Mouse (Mus musculus) frontal cortex, postnatal 36 days (tissue): ENCODE data around the gene Ccnd1.

Experiments used
- DNase-seq, 2 experiments: peaks; one replicate each; pipeline ENCODE4 v3.0.0; 2022; ENCODE audit warnings: low spot score in 2 of 2

The Ccnd1 gene

GRCm38 (mm10) chr7:144939344-144940002, at the start of gene Ccnd1:
TSS of gene Ccnd1 (minus strand) at chr7:144939925.
- peak; percentile 59 to 71 for DNase-seq

DNA sequence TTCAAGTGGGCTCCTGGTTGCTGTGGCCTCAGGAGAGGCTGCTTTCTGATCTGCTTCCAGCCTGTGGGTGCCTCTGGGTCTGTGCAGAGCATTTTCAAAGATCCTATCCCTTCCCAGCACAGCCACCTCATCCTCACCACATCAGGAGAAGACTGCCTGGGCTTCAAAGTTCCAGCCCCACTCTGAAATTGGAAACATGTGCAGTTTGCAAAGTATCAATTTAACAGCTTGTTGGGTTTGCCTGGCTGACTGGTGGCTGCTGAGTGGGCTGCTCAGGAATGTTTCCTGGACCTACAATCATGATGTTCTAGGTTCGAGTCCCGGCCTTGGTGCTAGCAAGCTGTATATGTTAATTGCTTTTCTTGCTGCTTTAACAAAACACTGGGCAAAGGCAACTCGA, 49.1 kb upstream of the Ccnd1 start:
- DNase-seq = no peak

DNA sequence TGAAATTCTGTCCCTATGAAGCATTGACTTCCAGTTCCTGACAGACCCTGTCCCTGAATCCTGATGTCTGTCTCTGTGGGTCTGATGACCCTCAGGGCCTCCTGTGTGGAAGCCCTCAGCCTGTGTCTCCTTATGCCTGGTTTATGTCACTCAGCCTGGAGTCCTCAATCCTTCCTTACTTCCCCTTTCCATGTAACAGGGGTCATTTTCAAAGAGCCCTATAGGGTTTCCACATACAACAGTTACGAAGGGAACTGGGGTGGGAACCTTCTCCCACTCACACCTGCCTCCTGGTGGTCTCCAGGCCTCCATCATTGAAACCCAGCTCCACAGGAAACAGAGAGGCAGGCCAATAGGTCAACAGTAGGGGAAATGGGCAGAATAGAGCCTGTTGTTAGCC, 45.4 kb upstream of the Ccnd1 start:
- DNase-seq = no peak

DNA sequence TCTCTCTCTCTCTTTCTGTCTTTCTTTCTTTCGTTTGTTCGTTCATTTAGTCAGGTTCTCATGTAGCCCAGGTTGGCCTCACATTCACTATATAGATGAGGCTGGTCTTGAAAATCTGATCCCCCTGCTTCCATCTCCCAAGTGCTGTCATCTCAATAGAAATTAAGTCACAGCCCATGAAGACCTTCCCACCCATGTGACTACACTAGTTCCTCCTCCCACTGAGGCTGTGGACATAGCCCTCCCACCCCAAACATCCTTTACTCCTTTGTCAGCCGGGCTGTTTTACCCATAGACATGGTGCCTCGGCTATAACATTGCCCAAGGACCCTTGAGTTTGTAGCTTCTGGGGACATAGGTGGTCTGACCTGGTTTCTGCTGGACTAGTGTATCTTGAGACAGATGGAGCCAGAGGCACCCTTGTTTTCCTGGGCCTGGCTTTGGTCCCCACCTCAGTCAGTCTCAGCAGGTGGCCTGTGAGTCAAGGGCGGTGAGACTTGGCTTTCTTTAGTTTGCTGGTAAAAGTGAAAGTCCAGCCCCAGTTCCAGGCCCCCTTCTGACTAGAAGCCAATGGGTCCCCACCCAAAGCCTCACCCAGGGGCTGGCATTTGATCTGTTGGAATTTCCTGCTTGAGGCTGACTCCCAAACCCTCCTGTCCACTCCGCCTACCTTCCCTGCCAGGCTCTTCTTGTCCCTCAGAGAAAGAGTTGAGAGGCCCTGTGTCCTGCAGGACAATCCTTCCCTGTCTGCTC, 42.8 kb upstream of the Ccnd1 start:
- no peak for DNase-seq

DNA sequence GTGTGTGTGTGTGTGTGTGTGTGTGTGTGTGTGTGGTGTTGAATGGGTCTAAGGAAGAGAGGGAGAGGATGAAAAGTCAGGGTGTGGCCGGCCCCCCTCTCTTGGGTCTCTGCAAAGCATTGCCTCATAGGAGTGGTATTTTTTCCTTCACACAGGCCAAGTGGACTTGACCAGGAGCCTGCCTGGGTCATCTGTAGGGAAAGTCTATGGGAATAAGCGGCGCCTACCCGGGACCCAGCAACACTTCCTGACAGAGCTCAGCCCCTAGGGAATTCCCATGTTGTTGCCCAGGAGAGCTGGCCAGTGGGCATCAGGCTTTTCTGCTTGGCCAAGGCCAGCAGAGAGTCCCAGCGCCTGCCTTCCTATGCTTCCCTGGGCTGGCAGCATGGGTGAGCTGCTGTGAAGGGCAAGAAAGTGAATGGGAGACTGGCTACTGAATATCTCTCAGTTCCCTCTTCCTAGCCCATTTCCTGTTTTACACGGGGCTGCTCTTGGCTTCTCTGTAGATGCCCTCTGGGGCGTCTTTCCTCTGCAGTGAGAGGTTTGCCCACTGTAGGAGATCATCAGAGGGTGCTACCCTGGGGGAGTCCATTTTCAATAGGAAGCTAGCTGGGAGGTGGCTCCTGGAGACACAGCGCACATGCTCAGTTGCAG, 41.8 kb upstream of the Ccnd1 start:
- no peak for DNase-seq

GRCm38 (mm10) chr7:144979814-144980213, 40.1 kb upstream of the Ccnd1 start:
- DNase-seq = no peak

DNA sequence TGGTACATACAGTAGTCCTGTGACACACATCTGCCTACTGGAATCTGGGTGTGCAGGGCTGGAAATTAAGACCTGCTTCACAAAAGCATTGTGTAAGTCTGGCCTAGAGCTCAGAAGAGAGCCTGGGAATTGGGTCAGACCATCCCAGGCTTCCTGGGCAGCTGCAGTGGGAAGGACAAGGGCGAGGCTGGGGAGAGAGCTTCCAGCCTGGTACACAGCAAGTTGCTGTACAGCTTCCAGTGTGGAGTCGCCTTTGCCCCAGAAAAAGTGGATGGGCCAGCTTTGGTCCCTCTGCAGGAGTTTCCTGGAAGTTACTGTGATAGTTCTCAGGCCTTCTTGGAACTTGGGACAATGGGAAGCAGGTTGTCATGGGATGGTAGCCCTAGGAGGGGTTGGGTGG, 37.4 kb upstream of the Ccnd1 start:
- no peak for DNase-seq

DNA sequence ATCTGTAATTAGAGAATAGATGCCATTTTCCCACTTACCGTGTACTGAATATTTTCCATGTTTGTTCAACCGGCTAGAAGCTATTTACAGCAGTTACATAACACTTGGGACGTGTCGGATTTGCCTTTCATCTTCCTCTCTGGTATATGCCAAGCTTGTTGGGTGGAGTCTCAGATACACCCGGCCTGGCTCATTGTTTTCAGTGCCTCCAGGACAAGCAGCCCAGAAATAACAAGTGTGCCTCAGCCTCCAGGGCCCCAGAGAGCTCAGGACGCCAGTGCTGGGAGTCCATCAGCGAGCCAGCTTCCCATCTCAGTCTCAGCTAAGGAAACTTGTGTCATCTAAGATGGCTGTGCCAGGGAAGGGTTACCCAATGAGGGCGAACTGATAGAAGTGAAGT, 33.7 kb upstream of the Ccnd1 start:
- no peak for DNase-seq

- no peak for DNase-seq
Observed at GRCm38 (mm10) chr7:144971769-144972168, 32.0 kb upstream of the Ccnd1 start.

GRCm38 (mm10) chr7:144970997-144971768, 31.5 kb upstream of the Ccnd1 start:
- no peak for DNase-seq

GRCm38 (mm10) chr7:144965893-144966292, 26.2 kb upstream of the Ccnd1 start:
- DNase-seq = no peak

GRCm38 (mm10) chr7:144964316-144964715, 24.6 kb upstream of the Ccnd1 start:
- no peak for DNase-seq

DNA sequence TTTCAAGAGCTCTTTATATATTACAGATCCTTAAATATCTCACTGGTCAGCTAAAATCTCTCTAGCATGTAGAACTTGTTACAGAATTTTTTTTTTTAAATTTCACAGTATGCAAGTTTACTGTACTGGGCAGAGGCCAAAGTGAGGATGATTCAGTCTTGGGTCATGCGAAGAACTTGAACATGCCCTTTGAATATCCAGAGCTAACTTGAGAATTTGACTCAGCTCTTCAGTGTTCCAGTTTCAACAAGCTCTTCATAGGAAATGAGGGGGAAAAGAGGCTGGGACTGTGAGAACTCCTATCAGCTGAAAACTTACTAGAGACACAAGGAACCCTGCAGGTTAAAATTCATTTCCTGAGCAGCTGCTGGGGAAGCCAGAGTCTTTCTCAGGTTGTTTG, 24.2 kb upstream of the Ccnd1 start:
- no peak for DNase-seq

GRCm38 (mm10) chr7:144958509-144959395, 19.0 kb upstream of the Ccnd1 start:
- DNase-seq = no peak

GRCm38 (mm10) chr7:144943254-144943653, 3.5 kb upstream of the Ccnd1 start:
- peak; percentile 72 to 76 for DNase-seq

DNA sequence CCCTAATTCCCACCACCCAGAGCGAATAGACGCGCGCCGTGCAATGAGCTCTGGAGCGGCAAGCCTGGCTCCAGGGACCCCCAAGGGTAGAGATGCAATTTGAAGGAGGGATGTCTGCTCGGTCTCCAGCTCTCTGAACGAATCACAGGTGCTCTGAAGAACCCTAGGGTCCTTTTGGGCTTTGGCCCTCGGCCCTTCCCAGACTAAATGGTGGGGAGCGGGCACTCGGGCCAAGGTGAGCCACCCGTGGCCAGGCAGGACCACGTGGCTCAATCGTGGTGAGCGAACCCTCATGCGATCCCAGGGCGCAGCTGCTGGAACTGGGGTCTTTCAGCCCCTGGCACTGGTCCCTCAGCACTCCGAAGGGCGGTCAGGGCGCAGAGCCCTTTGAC, 3.0 kb upstream of the Ccnd1 start:
- DNase-seq = no peak

GRCm38 (mm10) chr7:144942071-144942743, 2.5 kb upstream of the Ccnd1 start:
- DNase-seq = no peak

GRCm38 (mm10) chr7:144941242-144941831, 1.6 kb upstream of the Ccnd1 start:
- peak; percentile 65 to 74 for DNase-seq

DNA sequence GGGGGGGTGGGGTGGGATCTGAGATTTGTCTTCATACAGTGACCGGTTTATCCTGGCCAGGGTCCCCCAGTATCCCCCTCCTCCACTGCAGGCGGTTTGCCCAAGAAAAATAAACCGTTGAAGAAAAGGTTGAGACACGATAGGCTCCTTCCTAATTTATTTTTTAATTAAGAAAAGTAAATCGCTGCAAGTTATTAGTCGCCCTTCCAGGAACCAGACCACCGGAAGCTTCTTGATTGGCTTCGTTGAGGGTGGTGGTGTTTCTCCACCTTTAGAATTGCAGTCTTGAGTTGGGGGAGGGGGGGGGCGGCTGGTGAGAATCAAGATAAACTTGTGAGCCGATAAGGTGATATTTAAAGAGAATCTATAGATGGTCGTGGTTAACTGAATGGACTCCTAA, 860 bp upstream of the Ccnd1 start:
- no peak for DNase-seq

DNA sequence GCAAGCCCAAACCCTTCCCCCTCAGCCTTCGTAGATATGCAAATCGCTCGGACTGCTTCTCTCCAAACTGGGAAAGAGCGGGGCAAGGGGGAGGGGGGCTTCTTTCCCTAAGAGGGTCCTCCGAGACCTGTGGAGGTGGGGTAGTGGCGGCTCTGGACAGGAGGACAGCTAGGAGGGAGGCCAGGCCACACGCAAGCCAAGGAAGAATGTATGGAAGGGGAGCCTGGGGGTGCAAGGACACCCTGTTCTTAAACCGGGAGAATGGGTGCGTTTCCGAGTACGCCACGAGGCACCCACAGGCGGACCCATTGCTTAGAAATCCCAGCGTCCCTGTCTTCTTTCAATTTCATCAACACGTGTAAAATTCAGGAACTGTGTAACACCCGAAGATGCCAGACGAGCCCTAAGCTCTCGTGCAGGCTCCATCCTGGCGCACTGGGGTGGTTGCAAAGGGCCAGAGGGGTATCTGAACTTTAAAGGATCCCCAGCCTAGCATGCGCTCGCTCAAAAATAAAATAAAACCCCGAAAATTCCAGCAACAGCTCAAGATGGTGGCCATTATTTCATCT, 362 bp upstream of the Ccnd1 start:
- DNase-seq = no peak
